Mouse (Mus musculus) fibroblast of lung, adult 2 months (primary cell): ENCODE results near the gene Cchcr1.

Experiments used
- DNase-seq: peaks from one replicate; pipeline ENCODE4 v3.0.0-alpha.2; 2011; ENCODE audit warnings: low read depth

Gene Cchcr1

DNA sequence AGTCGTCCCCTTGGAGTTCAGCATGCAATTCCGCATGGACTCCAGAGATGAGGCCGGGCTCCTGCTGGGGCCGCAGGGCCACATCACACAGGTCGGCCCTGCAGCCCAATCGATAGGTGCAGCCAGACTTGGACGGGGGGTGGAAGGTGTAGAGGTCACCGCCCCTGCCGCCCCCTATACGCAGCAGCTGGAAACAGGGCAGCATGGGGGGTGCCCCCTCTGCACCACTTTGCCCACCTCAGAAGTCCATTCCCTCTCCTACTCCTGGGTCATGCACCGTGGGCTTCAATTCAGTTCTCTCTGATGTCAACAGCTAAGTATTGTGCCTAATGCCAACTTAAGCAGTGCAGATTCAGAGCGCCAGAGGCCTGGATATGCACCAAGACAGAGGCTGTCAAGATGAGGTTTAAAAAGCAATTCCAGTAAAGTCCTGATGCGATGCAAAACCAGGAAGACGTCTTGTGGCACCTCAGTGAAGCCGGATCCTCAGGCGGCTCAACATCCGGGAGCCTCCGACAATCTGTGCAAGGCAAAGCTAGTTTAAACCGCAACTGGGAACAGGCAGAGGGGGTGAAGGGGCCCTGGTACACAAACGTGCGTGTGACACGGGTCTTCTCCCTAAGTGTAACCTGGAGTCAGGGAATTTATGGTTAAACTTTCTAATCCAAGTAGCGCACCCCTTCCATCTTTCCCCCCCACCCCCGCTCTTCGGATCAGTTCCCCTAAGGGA lies 824 bp upstream of the Cchcr1 start:
- no peak for DNase-seq

DNA sequence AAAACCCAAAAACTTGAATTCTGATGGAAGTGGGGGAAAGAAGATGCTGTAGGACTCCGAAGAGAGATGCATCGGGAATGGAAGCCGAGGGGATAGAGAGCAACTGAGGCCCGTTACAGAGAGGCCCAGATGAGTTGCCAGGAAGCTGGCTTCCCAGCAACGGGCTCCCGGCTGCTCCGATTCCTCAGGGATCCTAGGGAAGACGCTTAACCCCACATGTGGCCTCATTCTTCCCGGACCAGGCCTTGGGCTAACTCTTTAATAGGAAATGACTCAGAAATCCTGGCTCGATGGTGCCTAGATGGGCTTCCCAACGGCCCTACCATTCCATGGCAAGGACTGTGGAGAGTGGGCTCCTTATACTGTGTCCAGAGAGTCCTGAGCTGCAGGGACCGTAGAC lies 626 bp downstream of the Cchcr1 start:
- no peak for DNase-seq

DNA sequence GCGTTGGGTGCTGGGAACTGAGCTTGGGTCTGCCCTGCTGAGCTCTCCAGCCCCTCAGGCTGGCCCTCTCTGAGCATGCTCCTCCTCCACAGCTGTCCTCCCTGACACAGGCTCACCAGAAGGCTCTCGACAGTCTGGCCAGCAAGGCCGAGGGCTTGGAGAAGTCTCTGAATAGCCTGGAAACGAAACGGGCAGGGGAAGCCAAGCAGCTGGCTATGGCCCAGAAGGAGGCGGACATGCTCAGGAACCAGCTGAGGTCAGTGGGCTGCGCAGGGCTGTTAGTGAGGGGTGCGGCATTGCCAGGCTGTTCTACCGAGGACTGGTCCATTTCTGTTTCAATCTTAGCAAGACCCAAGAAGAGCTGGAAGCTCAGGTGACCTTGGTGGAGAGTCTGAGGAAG lies 7.5 kb downstream of the Cchcr1 start:
- no peak for DNase-seq

DNA sequence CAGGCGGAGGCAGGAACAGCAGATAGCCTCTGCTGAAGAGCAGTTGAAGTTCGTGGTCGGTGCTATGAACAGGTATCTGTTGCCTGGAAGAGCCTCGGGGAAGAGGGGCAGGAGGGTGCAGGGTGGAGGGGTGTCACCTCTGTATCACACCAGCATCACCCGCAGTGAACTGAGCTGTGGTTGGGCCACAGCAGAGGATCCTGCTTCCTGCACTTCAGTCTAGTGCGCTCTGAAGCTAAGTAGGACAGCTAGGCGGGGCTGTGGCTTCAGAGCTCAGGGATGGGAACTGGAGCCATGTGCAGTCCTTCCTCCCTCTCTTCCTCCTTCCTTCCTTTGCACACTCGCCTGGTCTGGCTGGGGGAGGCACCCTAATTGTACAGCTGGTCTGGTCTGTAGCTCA lies 9.7 kb downstream of the Cchcr1 start:
- no peak for DNase-seq

GRCm38 (mm10) chr17:35532360-35532759 lies 15.5 kb downstream of the Cchcr1 start:
- DNase-seq = no peak

DNA sequence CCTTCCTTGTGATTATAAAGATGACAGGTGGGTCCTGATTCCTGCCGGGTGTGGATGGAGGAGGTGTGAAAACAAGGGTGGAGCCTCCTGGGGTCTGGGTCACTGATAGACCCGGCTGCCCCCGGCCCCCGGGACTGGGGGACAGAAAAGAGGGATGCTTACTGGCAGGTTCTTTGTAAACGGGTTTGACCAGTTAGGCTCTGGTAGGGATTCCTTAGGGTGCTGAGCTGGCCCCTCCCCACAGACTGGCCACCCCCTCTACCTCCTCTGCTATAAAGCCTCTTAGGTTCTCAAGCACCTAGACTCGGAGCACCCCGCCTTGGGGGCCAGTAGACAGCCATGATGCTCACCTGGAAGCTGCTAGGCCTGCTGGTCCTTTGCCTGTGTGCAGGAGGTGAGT lies 16.0 kb downstream of the Cchcr1 start, which contains the start of gene Psors1c2:
Psors1c2 (plus strand) TSS at position 301 of the 400 bp plus-strand sequence.
- no peak for DNase-seq

- DNase-seq = no peak
Observed at GRCm38 (mm10) chr17:35534343-35534742, 17.4 kb downstream of the Cchcr1 start.

- DNase-seq = no peak
Observed at GRCm38 (mm10) chr17:35537421-35537820, 20.5 kb downstream of the Cchcr1 start.

DNA sequence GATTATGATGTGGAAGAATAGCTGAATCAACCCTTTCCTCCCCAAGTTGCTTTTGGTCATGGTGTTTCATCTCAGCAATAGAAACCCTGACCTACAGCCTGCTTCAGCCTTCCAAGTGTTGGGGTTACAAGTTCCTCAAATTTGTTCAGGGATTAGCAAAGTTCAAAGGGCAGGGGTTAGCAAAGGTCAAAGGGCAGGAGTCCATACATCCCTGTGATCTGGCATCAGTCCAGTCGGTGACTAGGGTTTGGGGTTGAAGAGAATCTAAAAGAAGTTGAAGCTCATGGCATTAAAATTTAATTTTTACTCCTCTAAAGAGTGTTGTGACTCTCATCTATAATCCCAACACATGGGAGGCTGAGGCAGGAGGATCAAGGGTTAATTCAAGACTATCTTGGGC lies 21.6 kb downstream of the Cchcr1 start:
- DNase-seq = no peak

- DNase-seq = no peak
Observed at GRCm38 (mm10) chr17:35539540-35539939, 22.6 kb downstream of the Cchcr1 start.

- no peak for DNase-seq
Observed at GRCm38 (mm10) chr17:35542761-35543411, 26.0 kb downstream of the Cchcr1 start.

- no peak for DNase-seq
Observed at GRCm38 (mm10) chr17:35543412-35543861, 26.5 kb downstream of the Cchcr1 start.

- DNase-seq = no peak
Observed at GRCm38 (mm10) chr17:35544001-35544400, 27.1 kb downstream of the Cchcr1 start.

GRCm38 (mm10) chr17:35544680-35545079 lies 27.8 kb downstream of the Cchcr1 start:
- DNase-seq = no peak

GRCm38 (mm10) chr17:35547465-35547864 lies 30.6 kb downstream of the Cchcr1 start:
- DNase-seq = no peak

GRCm38 (mm10) chr17:35548636-35549035 lies 31.7 kb downstream of the Cchcr1 start:
- no peak for DNase-seq

- DNase-seq = peak; percentile 95
Observed at GRCm38 (mm10) chr17:35549437-35550142, 32.7 kb downstream of the Cchcr1 start.

- no peak for DNase-seq
Observed at GRCm38 (mm10) chr17:35550143-35550494, 33.2 kb downstream of the Cchcr1 start.

- no peak for DNase-seq
Observed at GRCm38 (mm10) chr17:35550871-35551270, 34.0 kb downstream of the Cchcr1 start.

DNA sequence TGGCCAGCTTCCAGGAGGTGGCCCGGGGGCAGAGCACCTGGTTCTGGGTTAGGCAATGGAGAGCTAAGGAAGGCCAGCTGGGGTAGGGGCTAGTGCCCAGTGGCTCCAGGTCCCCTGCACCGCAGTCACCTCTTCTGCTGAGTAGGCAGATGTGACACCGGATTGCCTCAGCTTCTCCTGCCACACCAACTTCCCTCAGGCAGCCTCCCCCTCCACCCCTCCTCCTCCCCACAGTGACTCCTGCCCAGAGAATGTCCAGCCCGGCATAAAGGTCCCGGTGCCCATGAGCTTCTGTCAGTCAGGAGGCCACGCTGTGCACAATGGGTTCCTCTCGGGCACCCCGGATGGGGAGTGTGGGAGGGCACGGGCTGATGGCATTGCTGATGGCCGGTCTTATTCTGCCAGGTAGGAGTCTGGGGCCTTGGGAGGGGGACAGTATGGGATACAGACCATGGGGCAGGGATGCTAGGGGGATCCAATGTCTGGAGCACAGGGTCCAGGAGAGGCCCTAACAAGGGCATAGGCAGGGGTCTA lies 35.0 kb downstream of the Cchcr1 start, which contains the start of gene Cdsn:
Cdsn (plus strand) TSS at position 248 of the 534 bp plus-strand sequence.
- DNase-seq = no peak

GRCm38 (mm10) chr17:35554321-35554720 lies 37.4 kb downstream of the Cchcr1 start:
- no peak for DNase-seq

- DNase-seq = no peak
Observed at GRCm38 (mm10) chr17:35554761-35555397, 38.0 kb downstream of the Cchcr1 start.
